Mouse (Mus musculus) stomach, embryonic 15.5 days (tissue): ENCODE measurements around the gene Faf1. TPM values are rescaled to one million over a fixed set of nuclear protein-coding genes. Genes with fewer than 3 reads are reported as not detected.

Experiments
- ATAC-seq: fragments of 200-750 bp; cut with Nextera tagmentation; 2 replicates; pipeline ENCODE4 v1.8.0; 2017; ENCODE audit warnings: low read depth, moderate number of reproducible peaks, moderate TSS enrichment; ENCODE audit not compliant: insufficient read depth, low FRiP score
- H3K27ac ChIP-seq: fragments of 300-500 bp; sonication (generic); 2 replicates; pipeline ENCODE4 v1.5.1; 2015; ENCODE audit warnings: mild to moderate bottlenecking, inconsistent platforms
- H3K27me3 ChIP-seq: fragments of 300-500 bp; sonication (generic); replicated peaks from 2 replicates; pipeline ENCODE4 v1.6.1; 2015; ENCODE audit warnings: inconsistent platforms
- H3K36me3 ChIP-seq: fragments of 300-500 bp; sonication (generic); 2 replicates; pipeline ENCODE4 v1.6.1; 2015; ENCODE audit warnings: inconsistent platforms
- H3K4me1 ChIP-seq: fragments of 300-500 bp; sonication (generic); 2 replicates; pipeline ENCODE4 v1.6.1; 2015; ENCODE audit warnings: inconsistent platforms
- H3K4me2 ChIP-seq: fragments of 300-500 bp; sonication (generic); 2 replicates; pipeline ENCODE4 v1.6.1; 2015; ENCODE audit warnings: mild to moderate bottlenecking, inconsistent platforms
- H3K4me3 ChIP-seq: fragments of 300-500 bp; sonication (generic); replicated peaks from 2 replicates; pipeline ENCODE4 v1.5.1; 2015; ENCODE audit warnings: inconsistent platforms
- H3K9ac ChIP-seq: fragments of 300-500 bp; sonication (generic); 2 replicates; pipeline ENCODE4 v1.6.1; 2015; ENCODE audit warnings: inconsistent platforms
- H3K9me3 ChIP-seq: fragments of 300-500 bp; sonication (generic); 2 replicates; pipeline ENCODE4 v1.6.1; 2016; ENCODE audit warnings: inconsistent platforms
- WGBS: fragments of 180-500 bp; shearing (Covaris S2); methylation state at CpG from one replicate; pipeline ENCODE4 v1.1.7; 2015; 5-methylcytosine and 5-hydroxymethylcytosine counted together
- polyA plus RNA-seq: library from polyadenylated mRNA; unstranded; fragments of >200 nt; fragmentation: Nextera tagmentation; extraction: Ambion mirVana; gene quantifications from 2 replicates; pipeline ENCODE4 v1.2.1, GENCODE M21; 2015

Gene Faf1
- polyA plus RNA-seq, 1 experiment from 2014 or later = 24.3 TPM

DNA sequence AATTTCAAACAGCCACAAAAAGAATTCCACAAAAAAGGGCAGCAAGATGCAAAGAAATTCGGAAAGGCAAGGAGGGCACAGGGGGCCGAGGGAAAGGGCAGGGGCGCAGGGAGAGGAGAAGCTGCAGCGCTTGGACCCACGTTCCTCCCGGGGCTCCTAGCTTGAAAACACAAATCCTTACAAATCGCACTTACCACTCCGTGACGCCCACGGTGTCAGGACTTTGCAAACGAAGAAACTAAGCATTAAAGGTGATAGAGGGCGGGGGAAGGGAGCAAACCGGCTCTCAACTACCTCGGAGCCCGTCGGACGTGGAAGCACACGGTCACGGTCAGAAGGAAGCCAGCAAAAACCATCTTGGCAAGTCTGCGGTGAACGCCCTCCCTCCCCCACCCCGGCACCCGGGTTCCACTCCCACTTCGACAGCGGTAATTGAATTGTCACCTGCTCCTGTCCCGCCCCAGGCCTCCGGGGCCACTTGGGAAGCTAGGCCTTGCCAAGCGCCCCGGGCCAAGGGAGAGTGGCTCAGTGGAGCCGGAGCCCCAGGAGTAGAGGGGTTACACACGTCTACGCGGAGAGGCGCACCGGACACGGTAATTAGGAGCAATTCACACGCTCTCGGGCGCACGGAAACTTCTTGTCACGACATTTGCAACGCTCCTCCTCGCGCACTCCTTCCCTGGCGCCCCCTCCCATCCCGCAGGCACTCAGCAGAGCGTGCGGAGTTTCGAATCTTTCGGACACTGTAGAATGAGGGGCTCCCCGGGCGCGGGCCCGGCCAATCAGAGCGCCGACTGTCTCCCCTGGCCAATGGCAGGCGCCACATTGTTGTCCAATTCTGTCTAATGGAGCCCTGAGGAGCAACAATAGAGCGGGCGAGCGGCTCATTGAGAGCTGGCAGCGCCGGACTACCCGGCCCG lies 301.0 kb downstream of the Faf1 start, which contains the start of gene Dmrta2:
Gene Dmrta2 (plus strand): TSS at position 906 of the 920 bp plus-strand sequence.
- peak; percentile 33; the same call in 1 of the 2 replicates for ATAC-seq
- peaks cover 34% of the 10 kb centered on the region for H3K4me1 ChIP-seq
- peak within 1 kb of the TSS; percentile 60 for H3K4me2 ChIP-seq
- WGBS = 1% methylated on average over 64 of the region's 64 CpGs
- H3K36me3 ChIP-seq = no peaks in the 10 kb centered on the region
- peaks cover 98% of the 10 kb centered on the region for H3K27me3 ChIP-seq
- peak within 1 kb of the TSS; percentile 38 for H3K4me3 ChIP-seq
- H3K9ac ChIP-seq = no peak within 1 kb of the TSS
- H3K27ac ChIP-seq = no peak within 1 kb of the TSS
- H3K9me3 ChIP-seq = no peaks in the 10 kb centered on the region

- peaks cover 98% of the 10 kb centered on the region for H3K27me3 ChIP-seq
- H3K36me3 ChIP-seq = no peaks in the 10 kb centered on the region
- peaks cover 38% of the 10 kb centered on the region for H3K4me1 ChIP-seq
- no peaks in the 10 kb centered on the region for H3K9me3 ChIP-seq
- no peak overlapping the region for H3K27ac ChIP-seq
- H3K4me2 ChIP-seq = peak overlapping the region; percentile 60
- 0 out of 2 replicates have a peak, but pooled peaks have one; percentile 19 for ATAC-seq
- H3K9ac ChIP-seq = no peak overlapping the region
- H3K4me3 ChIP-seq = peak overlapping the region; percentile 38
- WGBS = under 1% methylated on average over 56 of the region's 56 CpGs
These were observed 301.9 kb downstream of the Faf1 start for GRCm38 (mm10) chr4:109978068-109978857.

DNA sequence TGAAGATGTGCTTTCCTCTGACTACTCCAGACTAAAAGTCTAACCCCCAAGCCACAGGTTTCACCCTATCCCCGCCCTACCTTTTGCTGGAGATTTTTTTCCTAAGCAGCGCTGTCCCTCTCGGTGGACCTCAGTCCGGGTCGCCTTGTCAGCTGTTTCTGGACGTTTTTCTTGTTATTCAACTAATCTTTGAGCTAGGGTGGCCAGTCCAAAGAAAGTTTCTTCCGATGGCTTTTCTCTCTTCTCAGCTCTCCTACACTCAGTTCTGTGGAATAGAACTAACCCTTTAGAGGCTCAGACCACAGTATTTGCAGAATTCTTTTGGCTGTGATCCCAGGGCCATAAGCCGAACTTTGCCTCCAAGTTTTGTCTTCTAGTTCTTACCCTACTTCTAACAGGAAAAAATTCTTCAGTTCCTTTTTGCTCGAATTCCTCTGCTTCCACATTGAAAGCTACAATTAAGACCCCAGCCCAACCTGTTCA lies 302.5 kb downstream of the Faf1 start:
- no peak overlapping the region for H3K4me3 ChIP-seq
- H3K27ac ChIP-seq = no peak overlapping the region
- peaks cover 44% of the 10 kb centered on the region for H3K4me1 ChIP-seq
- H3K27me3 ChIP-seq = peaks cover 98% of the 10 kb centered on the region
- H3K36me3 ChIP-seq = no peaks in the 10 kb centered on the region
- WGBS = 7% methylated on average over 9 of the region's 9 CpGs
- ATAC-seq = no peak
- H3K9ac ChIP-seq = no peak overlapping the region
- H3K9me3 ChIP-seq = no peaks in the 10 kb centered on the region
- H3K4me2 ChIP-seq = no peak overlapping the region

- under 1% methylated on average over 66 of the region's 66 CpGs for WGBS
- Histone ChIP-seq H3K36me3 (no peaks in the 10 kb centered on the region), H3K4me2 (peak overlapping the region; percentile 38), H3K4me3 (peak overlapping the region; percentile 13; the same call in 1 of the 2 replicates), H3K27me3 (peaks cover 98% of the 10 kb centered on the region), H3K9ac (no peak overlapping the region), H3K4me1 (peaks cover 43% of the 10 kb centered on the region), H3K27ac (no peak overlapping the region), H3K9me3 (no peaks in the 10 kb centered on the region)
- no peak for ATAC-seq
These were observed 303.3 kb downstream of the Faf1 start for GRCm38 (mm10) chr4:109979461-109980320.

- Histone ChIP-seq H3K9ac (no peak overlapping the region), H3K36me3 (no peaks in the 10 kb centered on the region), H3K27ac (no peak overlapping the region), H3K4me2 (0 out of 2 replicates have a peak overlapping the region, but pooled peaks have one; percentile 38), H3K4me3 (0 out of 2 replicates have a peak overlapping the region, but pooled peaks have one; percentile 13), H3K4me1 (peaks cover 39% of the 10 kb centered on the region), H3K9me3 (no peaks in the 10 kb centered on the region), H3K27me3 (peaks cover 98% of the 10 kb centered on the region)
- ATAC-seq = no peak
- WGBS = 9% methylated on average over 29 of the region's 29 CpGs
These were observed 304.1 kb downstream of the Faf1 start for GRCm38 (mm10) chr4:109980321-109981082.

GRCm38 (mm10) chr4:109981083-109981870 lies 304.9 kb downstream of the Faf1 start:
- H3K27ac ChIP-seq = no peak overlapping the region
- H3K4me1 ChIP-seq = peaks cover 39% of the 10 kb centered on the region
- peak overlapping the region; percentile 30 for H3K4me3 ChIP-seq
- peaks cover 98% of the 10 kb centered on the region for H3K27me3 ChIP-seq
- WGBS = 4% methylated on average over 37 of the region's 37 CpGs
- no peaks in the 10 kb centered on the region for H3K36me3 ChIP-seq
- H3K9ac ChIP-seq = no peak overlapping the region
- no peak for ATAC-seq
- H3K4me2 ChIP-seq = peak overlapping the region; percentile 58
- no peaks in the 10 kb centered on the region for H3K9me3 ChIP-seq

DNA sequence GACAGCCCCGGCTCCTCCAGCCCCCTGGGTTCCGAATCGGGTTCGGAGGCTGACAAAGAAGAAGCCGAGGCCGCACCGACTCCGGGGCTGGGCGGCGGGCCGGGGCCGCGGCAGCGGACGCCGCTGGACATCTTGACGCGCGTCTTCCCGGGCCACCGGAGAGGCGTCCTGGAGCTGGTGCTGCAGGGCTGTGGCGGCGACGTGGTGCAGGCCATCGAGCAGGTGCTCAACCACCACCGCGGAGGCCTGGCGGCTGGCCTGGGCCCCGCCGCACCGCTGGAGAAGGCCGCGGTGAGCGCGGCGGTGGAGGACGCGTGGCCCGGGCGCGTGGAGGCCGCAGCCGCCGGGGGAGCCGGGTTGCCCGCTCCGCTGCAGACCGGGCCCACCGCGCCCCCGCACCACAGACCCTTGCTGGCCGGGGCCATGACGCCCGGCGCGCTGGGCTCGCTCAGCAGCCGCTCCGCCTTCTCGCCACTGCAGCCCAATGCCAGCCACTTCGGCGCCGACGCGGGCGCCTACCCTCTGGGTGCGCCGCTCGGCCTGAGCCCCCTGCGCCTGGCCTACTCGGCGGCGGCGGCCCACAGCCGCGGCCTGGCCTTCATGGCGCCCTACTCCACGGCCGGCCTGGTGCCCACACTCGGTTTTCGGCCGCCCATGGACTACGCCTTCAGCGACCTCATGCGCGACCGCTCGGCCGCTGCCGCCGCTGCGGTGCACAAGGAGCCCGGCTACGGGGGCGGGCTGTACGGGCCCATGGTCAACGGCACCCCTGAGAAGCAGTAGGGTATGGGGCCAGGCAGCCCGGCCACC lies 305.7 kb downstream of the Faf1 start:
- H3K27me3 ChIP-seq = peaks cover 96% of the 10 kb centered on the region
- H3K27ac ChIP-seq = no peak overlapping the region
- peak overlapping the region; percentile 30 for H3K4me3 ChIP-seq
- H3K36me3 ChIP-seq = no peaks in the 10 kb centered on the region
- no peak overlapping the region for H3K9ac ChIP-seq
- no peak for ATAC-seq
- WGBS = 1% methylated on average over 77 of the region's 99 CpGs
- H3K4me2 ChIP-seq = peak overlapping the region; percentile 58
- H3K4me1 ChIP-seq = peaks cover 39% of the 10 kb centered on the region
- no peaks in the 10 kb centered on the region for H3K9me3 ChIP-seq

DNA sequence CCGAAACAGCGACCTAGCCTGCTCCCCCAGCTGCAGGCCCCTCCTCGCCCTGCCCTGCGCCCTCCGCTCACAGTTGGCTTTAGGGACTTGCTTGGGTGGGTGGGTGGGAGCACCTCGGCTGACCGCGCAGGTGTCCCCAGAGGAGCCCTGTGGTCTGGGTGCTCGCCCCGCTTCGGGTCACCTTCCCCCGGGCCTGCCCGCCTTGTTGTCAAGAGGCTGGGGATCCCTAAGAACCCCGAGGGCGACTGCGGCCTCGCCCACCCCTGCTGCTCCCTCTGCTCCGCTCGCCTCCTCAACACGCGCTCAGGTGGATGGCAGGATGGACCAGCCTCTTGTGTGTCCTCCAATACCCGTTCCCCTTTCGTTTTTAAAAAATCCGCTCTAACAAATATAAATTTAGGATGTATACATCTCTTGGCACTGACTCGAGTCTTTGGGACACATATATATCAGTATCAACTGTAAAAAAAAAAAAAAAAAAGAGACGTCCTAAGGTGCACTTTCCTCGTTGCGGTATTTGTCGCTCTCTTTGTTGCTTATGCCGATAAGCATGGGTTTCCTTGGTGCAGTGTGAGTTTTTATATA lies 306.4 kb downstream of the Faf1 start:
- ATAC-seq = no peak
- Histone ChIP-seq H3K4me3 (peak overlapping the region; percentile 30; the same call in 1 of the 2 replicates), H3K4me1 (peaks cover 35% of the 10 kb centered on the region), H3K36me3 (no peaks in the 10 kb centered on the region), H3K9ac (no peak overlapping the region), H3K4me2 (peak overlapping the region; percentile 58), H3K27ac (no peak overlapping the region), H3K27me3 (peaks cover 94% of the 10 kb centered on the region), H3K9me3 (no peaks in the 10 kb centered on the region)
- WGBS = 8% methylated on average over 30 of the region's 30 CpGs

DNA sequence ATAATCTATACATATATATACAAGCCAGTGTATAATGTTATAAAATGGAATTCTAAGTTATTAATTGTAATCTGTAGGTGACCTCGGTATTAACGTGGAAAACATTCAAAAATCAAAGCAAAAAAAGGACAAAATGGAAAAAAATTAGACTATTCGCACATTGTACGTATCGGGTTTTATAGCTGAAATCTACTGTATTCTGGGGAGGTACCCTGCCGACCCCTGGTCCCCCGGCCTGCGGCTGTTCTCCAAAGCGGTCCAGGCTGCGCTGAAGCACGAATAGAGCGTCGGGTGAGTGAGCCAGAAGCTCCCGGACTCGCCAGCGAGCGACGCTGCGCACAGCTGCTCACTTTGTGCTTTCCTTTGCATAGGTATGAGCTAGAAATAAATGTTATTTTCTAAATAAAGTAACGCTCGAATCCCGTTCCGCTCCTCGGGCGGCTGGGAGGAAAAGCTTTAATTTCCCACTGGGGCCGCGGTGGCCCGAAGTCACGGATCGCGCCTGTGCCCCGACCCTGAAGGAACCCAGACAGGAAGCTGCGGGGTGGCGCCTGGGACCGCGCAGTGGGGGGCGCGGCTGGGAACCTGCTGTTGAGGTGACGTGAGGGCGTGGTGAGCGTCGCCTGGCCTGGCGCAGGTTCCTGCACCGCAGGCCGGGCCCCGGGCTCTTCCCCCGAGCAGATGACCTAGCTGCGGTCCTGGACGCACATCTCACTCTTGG lies 307.1 kb downstream of the Faf1 start:
- Histone ChIP-seq H3K36me3 (no peaks in the 10 kb centered on the region), H3K27ac (no peak overlapping the region), H3K4me3 (peak overlapping the region; percentile 25), H3K4me1 (peaks cover 28% of the 10 kb centered on the region), H3K9ac (no peak overlapping the region), H3K4me2 (peak overlapping the region; percentile 46), H3K27me3 (peaks cover 93% of the 10 kb centered on the region), H3K9me3 (no peaks in the 10 kb centered on the region)
- ATAC-seq = no peak
- 1% methylated on average over 49 of the region's 49 CpGs for WGBS
